In genomic region chr13:102658223-102658839, GRCm38 (mm10) we compare ENCODE assay signal across 9 mouse cellular contexts. TPM values are rescaled to one million over a fixed set of nuclear protein-coding genes. Genes with fewer than 3 reads are reported as not detected.
DNase-seq lines count a peak whose midpoint lies in the region; ATAC-seq and TF ChIP-seq lines count a peak whose summit lies in the region.
"Had no signal": no experiment of that assay in that cellular context is flagged by ENCODE, and none has a peak within 500 bp of the region (broad histone marks: within the 10 kb centered on the region; RNA-seq: fewer than 3 reads in every experiment).

No protein-coding gene starts in this region.

- ATAC-seq in liver, embryonic 12.5 days: no peak
- ATAC-seq in intestine, postnatal 0 days: no peak

- no peaks in the 10 kb centered on the region for H3K9me3 ChIP-seq in liver, embryonic 12.5 days (replicated peaks)
- H3K9me3 ChIP-seq in intestine, postnatal 0 days (ENCODE audit: control insufficient read depth): no peaks in the 10 kb centered on the region

- no peak overlapping the region for H3K4me2 ChIP-seq in liver, embryonic 12.5 days
- H3K4me2 ChIP-seq in intestine, postnatal 0 days (replicated peaks; ENCODE audit: low read depth): no peak overlapping the region

- no peak overlapping the region for H3K4me3 ChIP-seq in liver, adult 2 months (ENCODE audit: insufficient read depth, low read depth, low read length)
- H3K4me3 ChIP-seq in liver, embryonic 12.5 days: no peak overlapping the region
- H3K4me3 ChIP-seq in intestine, postnatal 0 days (ENCODE audit: low read depth, low read length): no peak overlapping the region
- H3K4me3 ChIP-seq: erythroblast, embryonic 14.5 days had no signal

- TF ChIP-seq POLR2A in liver, adult 2 months (IDR thresholded peaks at IDR 0.05; ENCODE audit: extremely low read depth, insufficient read depth, low read length): no peak

- peaks cover 2% of the 10 kb centered on the region for H3K4me1 ChIP-seq in liver, adult 2 months (ENCODE audit: control insufficient read depth, insufficient read depth, low read length)
- H3K4me1 ChIP-seq in liver, embryonic 12.5 days: no peaks in the 10 kb centered on the region
- no peaks in the 10 kb centered on the region for H3K4me1 ChIP-seq in intestine, postnatal 0 days (replicated peaks; ENCODE audit: control insufficient read depth, insufficient read depth, low read length)

- no peak for TF ChIP-seq CTCF in liver, adult 2 months (IDR thresholded peaks at IDR 0.05; ENCODE audit: low read depth, low read length)
- TF ChIP-seq CTCF in intestine, postnatal 0 days (IDR thresholded peaks at IDR 0.05; ENCODE audit: low read depth): no peak

- H3K27ac ChIP-seq in liver, adult 2 months (replicated peaks; ENCODE audit: insufficient read depth, low read depth, low read length): peak overlapping the region; percentile 93
- H3K27ac ChIP-seq in liver, embryonic 12.5 days: no peak overlapping the region
- 0 out of 2 replicates have a peak overlapping the region, but pooled peaks have one; percentile 7 for H3K27ac ChIP-seq in intestine, postnatal 0 days (ENCODE audit: low read depth, low read length)

- peak overlapping the region; percentile 53; the same call in 1 of the 2 replicates for H3K9ac ChIP-seq in liver, adult 2 months (ENCODE audit: low read depth, low read length)
- no peak overlapping the region for H3K9ac ChIP-seq in liver, embryonic 12.5 days
- H3K9ac ChIP-seq in intestine, postnatal 0 days (ENCODE audit: low read depth, low read length): no peak overlapping the region

- no peaks in the 10 kb centered on the region for H3K36me3 ChIP-seq in liver, adult 2 months (ENCODE audit: control insufficient read depth, insufficient read depth, low read length)
- H3K36me3 ChIP-seq in liver, embryonic 12.5 days: no peaks in the 10 kb centered on the region
- no peaks in the 10 kb centered on the region for H3K36me3 ChIP-seq in intestine, postnatal 0 days (ENCODE audit: control insufficient read depth, insufficient read depth)

- DNase-seq in liver, adult 2 months (ENCODE audit: extremely low read depth, low read depth, low spot score): peak; percentile 45
- DNase-seq in cerebellum, postnatal 25 days: peak; percentile 69 to 77
- DNase-seq in skeletal muscle tissue, adult 2 months (ENCODE audit: low read depth, low spot score): peak; percentile 78
- no peak for DNase-seq in left cerebral cortex, adult 8-10 months (ENCODE audit: low spot score in 2 of 2)
- no peak for DNase-seq in layer of hippocampus, postnatal 25 days (ENCODE audit: extremely low spot score in 1 of 2, low spot score in 1 of 2)
- DNase-seq in natural killer cell, adult 2 months (ENCODE audit: low spot score in 2 of 2): no peak

- H3K79me2 ChIP-seq in liver, adult 2 months (ENCODE audit: control insufficient read depth, insufficient read depth, low read length): no peaks in the 10 kb centered on the region

- H3K27me3 ChIP-seq in liver, adult 2 months (ENCODE audit: control insufficient read depth, insufficient read depth, low read length): no peaks in the 10 kb centered on the region
- H3K27me3 ChIP-seq in liver, embryonic 12.5 days (replicated peaks): no peaks in the 10 kb centered on the region
- H3K27me3 ChIP-seq in intestine, postnatal 0 days (replicated peaks; ENCODE audit: control insufficient read depth, insufficient read depth, low read length): no peaks in the 10 kb centered on the region

- WGBS in liver, adult 2 months: 22% methylated on average over 6 of the region's 6 CpGs
- 62% methylated on average over 6 of the region's 6 CpGs for WGBS in liver, embryonic 12.5 days (ENCODE audit: insufficient replicate concordance)
- 57% methylated on average over 6 of the region's 6 CpGs for WGBS in intestine, postnatal 0 days

RNA-seq across cellular contexts. Expression of gene Cd180, which starts 35.0 kb away (rescaled TPM):
- 1.6 and 2.6 TPM in 2 replicates for total RNA-seq in liver, adult 2 months (2014; rRNA removed)
- 1.1 and 2.1 TPM in 2 replicates for polyA plus RNA-seq in liver, adult 2 months (2012; rRNA removed)
- polyA plus RNA-seq in liver, embryonic 12.5 days (2016; fragmentation: Nextera tagmentation; extraction: Ambion mirVana): 1.0 and 1.2 TPM in 2 replicates
- 0.26 and 0.31 TPM in 2 replicates for polyA plus RNA-seq in intestine, postnatal 0 days (2015; fragmentation: Nextera tagmentation; extraction: Ambion mirVana)
- 10 to 100 TPM in 2 of 4 experiments, 1 to 10 TPM in 2; 3.2 to 14.1 (median 7.3) TPM for total RNA-seq in left cerebral cortex, adult 8-10 months (2022)
- total RNA-seq in layer of hippocampus, postnatal 25 days (2021): 1 to 10 TPM; 2.3 TPM
- polyA plus RNA-seq: erythroblast, embryonic 14.5 days had no signal

Comparison
In these comparisons a context has a peak if more than half of its experiments do, and no peak if none do; other contexts are left out.
1. DNase-seq: peak in liver, adult 2 months (single experiment), cerebellum, postnatal 25 days (2 of 2) and skeletal muscle tissue, adult 2 months (single experiment); none in left cerebral cortex, adult 8-10 months (0 of 2), layer of hippocampus, postnatal 25 days (0 of 2) and natural killer cell, adult 2 months (0 of 2).